Mouse (Mus musculus) neural tube, embryonic 12.5 days (tissue): ENCODE measurements around the gene Pax9. TPM values are rescaled to one million over a fixed set of nuclear protein-coding genes. Genes with fewer than 3 reads are reported as not detected.

ENCODE experiments used
- ATAC-seq: fragments of 200-750 bp; cut with Nextera tagmentation; 2 replicates; pipeline ENCODE4 v1.8.0; 2017; ENCODE audit warnings: low read depth, mild to moderate bottlenecking, moderate TSS enrichment, moderate library complexity; ENCODE audit not compliant: low FRiP score
- H3K27ac ChIP-seq: fragments of 300-500 bp; sonication (generic); 2 replicates; pipeline ENCODE4 v1.5.1; 2016
- H3K27me3 ChIP-seq: fragments of 300-500 bp; sonication (generic); replicated peaks from 2 replicates; pipeline ENCODE4 v1.6.1; 2016; ENCODE audit warnings: mild to moderate bottlenecking
- H3K36me3 ChIP-seq: fragments of 300-500 bp; sonication (generic); 2 replicates; pipeline ENCODE4 v1.6.1; 2016; ENCODE audit warnings: mild to moderate bottlenecking
- H3K4me1 ChIP-seq: fragments of 300-500 bp; sonication (generic); 2 replicates; pipeline ENCODE4 v1.6.1; 2016
- H3K4me2 ChIP-seq: fragments of 300-500 bp; sonication (generic); replicated peaks from 2 replicates; pipeline ENCODE4 v1.6.1; 2016; ENCODE audit warnings: mild to moderate bottlenecking
- H3K4me3 ChIP-seq: fragments of 300-500 bp; sonication (generic); 2 replicates; pipeline ENCODE4 v1.5.1; 2016
- H3K9ac ChIP-seq: fragments of 300-500 bp; sonication (generic); 2 replicates; pipeline ENCODE4 v1.6.1; 2016; ENCODE audit warnings: mild to moderate bottlenecking
- H3K9me3 ChIP-seq: fragments of 300-500 bp; sonication (generic); 2 replicates; pipeline ENCODE4 v1.6.1; 2016; ENCODE audit warnings: mild to moderate bottlenecking
- WGBS: fragments of 180-500 bp; shearing (Covaris S2); methylation state at CpG from one replicate; pipeline ENCODE4 v1.1.7; 2016; 5-methylcytosine and 5-hydroxymethylcytosine counted together
- polyA plus RNA-seq: library from polyadenylated mRNA; unstranded; fragments of >200 nt; fragmentation: Nextera tagmentation; extraction: Ambion mirVana; gene quantifications from 2 replicates; pipeline ENCODE4 v1.2.1, GENCODE M21; 2016

The Pax9 gene
- polyA plus RNA-seq, 1 experiment from 2014 or later = 2.9 TPM

- H3K4me2 ChIP-seq = no peak overlapping the region
- peaks cover 82% of the 10 kb centered on the region for H3K27me3 ChIP-seq
- peaks cover 18% of the 10 kb centered on the region for H3K4me1 ChIP-seq
- ATAC-seq = no peak
- no peak overlapping the region for H3K9ac ChIP-seq
- 7% methylated on average over 3 of the region's 3 CpGs for WGBS
- no peak overlapping the region for H3K4me3 ChIP-seq
- no peaks in the 10 kb centered on the region for H3K36me3 ChIP-seq
- H3K9me3 ChIP-seq = no peaks in the 10 kb centered on the region
- no peak overlapping the region for H3K27ac ChIP-seq
Measured at GRCm38 (mm10) chr12:56699351-56699750, 7.8 kb downstream of the Pax9 start.

- Histone ChIP-seq H3K4me3 (peak overlapping the region; percentile 9; the same call in 1 of the 2 replicates), H3K9me3 (no peaks in the 10 kb centered on the region), H3K4me1 (peaks cover 18% of the 10 kb centered on the region), H3K27me3 (peaks cover 80% of the 10 kb centered on the region), H3K4me2 (peak overlapping the region; percentile 41), H3K27ac (no peak overlapping the region), H3K9ac (no peak overlapping the region), H3K36me3 (no peaks in the 10 kb centered on the region)
- WGBS = 3% methylated on average over 44 of the region's 44 CpGs
- ATAC-seq = no peak
Measured at GRCm38 (mm10) chr12:56699915-56700900, 8.6 kb downstream of the Pax9 start.

- H3K36me3 ChIP-seq = no peaks in the 10 kb centered on the region
- H3K4me1 ChIP-seq = peaks cover 11% of the 10 kb centered on the region
- no peak overlapping the region for H3K27ac ChIP-seq
- H3K27me3 ChIP-seq = peaks cover 72% of the 10 kb centered on the region
- ATAC-seq = no peak
- no peak overlapping the region for H3K4me3 ChIP-seq
- H3K9ac ChIP-seq = no peak overlapping the region
- no peak overlapping the region for H3K4me2 ChIP-seq
- H3K9me3 ChIP-seq = no peaks in the 10 kb centered on the region
- 10% methylated on average over 6 of the region's 6 CpGs for WGBS
Measured at GRCm38 (mm10) chr12:56701004-56701403, 9.4 kb downstream of the Pax9 start.

GRCm38 (mm10) chr12:56717971-56718706 is 26.6 kb downstream of the Pax9 start:
- ATAC-seq = no peak
- Histone ChIP-seq H3K4me2 (0 out of 2 replicates have a peak overlapping the region, but pooled peaks have one; percentile 29), H3K4me1 (no peaks in the 10 kb centered on the region), H3K27me3 (peaks cover 16% of the 10 kb centered on the region; the same call in 1 of the 2 replicates), H3K4me3 (no peak overlapping the region), H3K27ac (no peak overlapping the region), H3K9ac (no peak overlapping the region), H3K36me3 (no peaks in the 10 kb centered on the region), H3K9me3 (no peaks in the 10 kb centered on the region)
- 5% methylated on average over 14 of the region's 14 CpGs for WGBS

- Histone ChIP-seq H3K9me3 (no peaks in the 10 kb centered on the region), H3K4me3 (no peak overlapping the region), H3K9ac (no peak overlapping the region), H3K4me1 (no peaks in the 10 kb centered on the region), H3K27ac (no peak overlapping the region), H3K27me3 (peaks cover 16% of the 10 kb centered on the region; the same call in 1 of the 2 replicates), H3K36me3 (no peaks in the 10 kb centered on the region), H3K4me2 (0 out of 2 replicates have a peak overlapping the region, but pooled peaks have one; percentile 29)
- 23% methylated on average over 6 of the region's 6 CpGs for WGBS
- no peak for ATAC-seq
Measured at GRCm38 (mm10) chr12:56718707-56719051, 27.1 kb downstream of the Pax9 start.

- H3K4me3 ChIP-seq = no peak overlapping the region
- H3K4me2 ChIP-seq = no peak overlapping the region
- no peak overlapping the region for H3K9ac ChIP-seq
- no peaks in the 10 kb centered on the region for H3K9me3 ChIP-seq
- ATAC-seq = no peak
- H3K36me3 ChIP-seq = no peaks in the 10 kb centered on the region
- H3K4me1 ChIP-seq = no peaks in the 10 kb centered on the region
- WGBS = 67% methylated on average over 4 of the region's 4 CpGs
- H3K27ac ChIP-seq = no peak overlapping the region
- no peaks in the 10 kb centered on the region for H3K27me3 ChIP-seq
Measured at GRCm38 (mm10) chr12:56727631-56728030, 36.1 kb downstream of the Pax9 start.

- H3K9ac ChIP-seq = no peak overlapping the region
- no peaks in the 10 kb centered on the region for H3K36me3 ChIP-seq
- no peaks in the 10 kb centered on the region for H3K27me3 ChIP-seq
- no peaks in the 10 kb centered on the region for H3K9me3 ChIP-seq
- H3K4me1 ChIP-seq = no peaks in the 10 kb centered on the region
- WGBS = 92% methylated on average over 4 of the region's 4 CpGs
- H3K4me3 ChIP-seq = no peak overlapping the region
- ATAC-seq = no peak
- no peak overlapping the region for H3K4me2 ChIP-seq
- H3K27ac ChIP-seq = no peak overlapping the region
Measured at GRCm38 (mm10) chr12:56737104-56737503, 45.5 kb downstream of the Pax9 start.

Other genes with a start within 250 kb of the Pax9 start
- gene Nkx2-1, start 154.9 kb upstream of the Pax9 start, polyA plus RNA-seq = not detected in 2 replicates
- gene Nkx2-9, start 78.5 kb upstream of the Pax9 start, polyA plus RNA-seq = 0.35 and 0.37 TPM in 2 replicates